10 mouse cellular contexts compared by ENCODE assay signal in genomic region chr11:46038901-46039300, GRCm38 (mm10). TPM values are rescaled to one million over a fixed set of nuclear protein-coding genes. Genes with fewer than 3 reads are reported as not detected.
DNase-seq lines count a peak whose midpoint lies in the region; ATAC-seq and TF ChIP-seq lines count a peak whose summit lies in the region.
"Had no signal": no experiment of that assay in that cellular context is flagged by ENCODE, and none has a peak within 500 bp of the region (broad histone marks: within the 10 kb centered on the region; RNA-seq: fewer than 3 reads in every experiment).

No protein-coding gene starts in this region.

- peak overlapping the region; percentile 14; the same call in 1 of the 2 replicates for H3K9ac ChIP-seq in kidney, embryonic 14.5 days (ENCODE audit: low read depth, low read length)
- no peak overlapping the region for H3K9ac ChIP-seq in stomach, embryonic 15.5 days
- H3K9ac ChIP-seq in stomach, postnatal 0 days (ENCODE audit: low read length), result no peak overlapping the region
- H3K9ac ChIP-seq in embryonic facial prominence, embryonic 14.5 days (ENCODE audit: low read depth, low read length), result no peak overlapping the region
- H3K9ac ChIP-seq: forebrain, embryonic 13.5 days; liver, embryonic 14.5 days had no signal

- no peak for TF ChIP-seq CTCF in stomach, postnatal 0 days (IDR thresholded peaks at IDR 0.05; ENCODE audit: low read depth)

- ATAC-seq in kidney, embryonic 14.5 days (ENCODE audit: low FRiP score, low TSS enrichment), result peak; percentile 58
- ATAC-seq in stomach, embryonic 15.5 days (ENCODE audit: insufficient read depth, low FRiP score, low read depth), result no peak
- no peak for ATAC-seq in stomach, postnatal 0 days (ENCODE audit: low FRiP score, low TSS enrichment)
- ATAC-seq in embryonic facial prominence, embryonic 14.5 days (ENCODE audit: low read depth), result no peak
- ATAC-seq: activated CD4-positive, CD25-positive, alpha-beta regulatory T cell, adult 4 months; forebrain, embryonic 13.5 days had no signal

- H3K36me3 ChIP-seq in kidney, embryonic 14.5 days (ENCODE audit: control insufficient read depth, insufficient read depth, low read length), result no peaks in the 10 kb centered on the region
- no peaks in the 10 kb centered on the region for H3K36me3 ChIP-seq in stomach, embryonic 15.5 days
- H3K36me3 ChIP-seq in stomach, postnatal 0 days (ENCODE audit: control insufficient read depth, insufficient read depth, low read length), result no peaks in the 10 kb centered on the region
- H3K36me3 ChIP-seq in embryonic facial prominence, embryonic 14.5 days (ENCODE audit: control insufficient read depth, insufficient read depth, low read length), result no peaks in the 10 kb centered on the region

- H3K4me3 ChIP-seq in kidney, embryonic 14.5 days (ENCODE audit: low read length), result no peak overlapping the region
- H3K4me3 ChIP-seq in stomach, embryonic 15.5 days (replicated peaks), result no peak overlapping the region
- no peak overlapping the region for H3K4me3 ChIP-seq in stomach, postnatal 0 days (ENCODE audit: low read depth, low read length)
- H3K4me3 ChIP-seq in embryonic facial prominence, embryonic 14.5 days (ENCODE audit: low read depth, low read length), result no peak overlapping the region
- H3K4me3 ChIP-seq: forebrain, embryonic 13.5 days had no signal

- TF ChIP-seq EP300 in stomach, postnatal 0 days (optimal IDR thresholded peaks at IDR 0.05), result no peak

- 45% methylated on average over 15 of the region's 15 CpGs for WGBS in kidney, embryonic 14.5 days
- WGBS in stomach, embryonic 15.5 days, result 69% methylated on average over 15 of the region's 15 CpGs
- 72% methylated on average over 15 of the region's 15 CpGs for WGBS in stomach, postnatal 0 days
- 74% methylated on average over 14 of the region's 15 CpGs for WGBS in embryonic facial prominence, embryonic 14.5 days

- no peaks in the 10 kb centered on the region for H3K9me3 ChIP-seq in kidney, embryonic 14.5 days (ENCODE audit: control insufficient read depth, low read length)
- H3K9me3 ChIP-seq in stomach, embryonic 15.5 days, result no peaks in the 10 kb centered on the region
- H3K9me3 ChIP-seq in stomach, postnatal 0 days (ENCODE audit: control insufficient read depth, low read length), result no peaks in the 10 kb centered on the region
- H3K9me3 ChIP-seq in embryonic facial prominence, embryonic 14.5 days (ENCODE audit: control insufficient read depth, low read length), result no peaks in the 10 kb centered on the region
- H3K9me3 ChIP-seq: forebrain, embryonic 13.5 days had no signal

- DNase-seq in kidney, adult 9 months, result no peak
- no peak for DNase-seq in stomach, postnatal 0 days (ENCODE audit: low spot score)
- no peak for DNase-seq in embryonic facial prominence, embryonic 14.5 days (ENCODE audit: low spot score)
- DNase-seq in yolk sac, embryonic 10.5 days (ENCODE audit: low spot score), result no peak
- DNase-seq in right cerebral cortex, postnatal 14 days, result no peak

- H3K4me1 ChIP-seq in kidney, embryonic 14.5 days (ENCODE audit: control insufficient read depth, insufficient read depth, low read length), result peaks cover 7% of the 10 kb centered on the region
- no peaks in the 10 kb centered on the region for H3K4me1 ChIP-seq in stomach, embryonic 15.5 days
- H3K4me1 ChIP-seq in stomach, postnatal 0 days (replicated peaks; ENCODE audit: control insufficient read depth, insufficient read depth), result no peaks in the 10 kb centered on the region
- H3K4me1 ChIP-seq in embryonic facial prominence, embryonic 14.5 days (ENCODE audit: control insufficient read depth, insufficient read depth, low read length), result no peaks in the 10 kb centered on the region; the same call in 1 of the 2 replicates
- H3K4me1 ChIP-seq: forebrain, embryonic 13.5 days had no signal

- H3K27ac ChIP-seq in kidney, embryonic 14.5 days (ENCODE audit: low read depth, low read length), result peak overlapping the region; percentile 59
- no peak overlapping the region for H3K27ac ChIP-seq in stomach, embryonic 15.5 days
- no peak overlapping the region for H3K27ac ChIP-seq in stomach, postnatal 0 days (replicated peaks)
- no peak overlapping the region for H3K27ac ChIP-seq in embryonic facial prominence, embryonic 14.5 days (replicated peaks; ENCODE audit: low read depth, low read length)
- H3K27ac ChIP-seq: forebrain, embryonic 13.5 days; liver, embryonic 14.5 days had no signal

- H3K27me3 ChIP-seq in kidney, embryonic 14.5 days (ENCODE audit: control insufficient read depth, insufficient read depth, low read length), result no peaks in the 10 kb centered on the region
- H3K27me3 ChIP-seq in stomach, embryonic 15.5 days (replicated peaks), result no peaks in the 10 kb centered on the region
- no peaks in the 10 kb centered on the region for H3K27me3 ChIP-seq in stomach, postnatal 0 days (ENCODE audit: control insufficient read depth, insufficient read depth, low read length)
- H3K27me3 ChIP-seq in embryonic facial prominence, embryonic 14.5 days (replicated peaks; ENCODE audit: control insufficient read depth, insufficient read depth, low read length), result no peaks in the 10 kb centered on the region
- H3K27me3 ChIP-seq: forebrain, embryonic 13.5 days had no signal

- H3K4me2 ChIP-seq in kidney, embryonic 14.5 days (replicated peaks; ENCODE audit: low read depth, low read length), result peak overlapping the region; percentile 26
- peak overlapping the region; percentile 30; the same call in 1 of the 2 replicates for H3K4me2 ChIP-seq in stomach, embryonic 15.5 days
- no peak overlapping the region for H3K4me2 ChIP-seq in stomach, postnatal 0 days (replicated peaks; ENCODE audit: low read depth)
- peak overlapping the region; percentile 40; the same call in 1 of the 2 replicates for H3K4me2 ChIP-seq in embryonic facial prominence, embryonic 14.5 days (ENCODE audit: low read depth, low read length)
- H3K4me2 ChIP-seq: forebrain, embryonic 13.5 days had no signal

RNA-seq across cellular contexts. Expression of gene Gm12166, which starts 13.2 kb away (rescaled TPM):
- 5.0 and 5.4 TPM in 2 replicates for polyA plus RNA-seq in kidney, embryonic 14.5 days (2014; fragmentation: Nextera tagmentation; extraction: Ambion mirVana)
- polyA plus RNA-seq in stomach, embryonic 15.5 days (2015; fragmentation: Nextera tagmentation; extraction: Ambion mirVana), result 5.5 and 11.1 TPM in 2 replicates
- 7.0 and 7.3 TPM in 2 replicates for polyA plus RNA-seq in stomach, postnatal 0 days (2015; fragmentation: Nextera tagmentation; extraction: Ambion mirVana)
- 4.1 and 6.8 TPM in 2 replicates for polyA plus RNA-seq in embryonic facial prominence, embryonic 14.5 days (2014; fragmentation: Nextera tagmentation; extraction: Ambion mirVana)

RNA-seq across cellular contexts. Expression of gene Adam19, which starts 16.9 kb away (rescaled TPM):
- polyA plus RNA-seq in kidney, embryonic 14.5 days (2014; fragmentation: Nextera tagmentation; extraction: Ambion mirVana), result 7.6 and 14.7 TPM in 2 replicates
- 17.1 and 20.4 TPM in 2 replicates for polyA plus RNA-seq in stomach, embryonic 15.5 days (2015; fragmentation: Nextera tagmentation; extraction: Ambion mirVana)
- polyA plus RNA-seq in stomach, postnatal 0 days (2015; fragmentation: Nextera tagmentation; extraction: Ambion mirVana), result 4.3 and 4.9 TPM in 2 replicates
- 15.2 and 17.6 TPM in 2 replicates for polyA plus RNA-seq in embryonic facial prominence, embryonic 14.5 days (2014; fragmentation: Nextera tagmentation; extraction: Ambion mirVana)

RNA-seq across cellular contexts. Expression of gene Sox30, which starts 58.8 kb away (rescaled TPM):
- polyA plus RNA-seq in kidney, embryonic 14.5 days (2014; fragmentation: Nextera tagmentation; extraction: Ambion mirVana), result 0.16 TPM in 2 replicates
- polyA plus RNA-seq in stomach, embryonic 15.5 days (2015; fragmentation: Nextera tagmentation; extraction: Ambion mirVana), result 0.17 and 0.24 TPM in 2 replicates
- 0.15 and 0.17 TPM in 2 replicates for polyA plus RNA-seq in stomach, postnatal 0 days (2015; fragmentation: Nextera tagmentation; extraction: Ambion mirVana)
- 0.21 and 0.24 TPM in 2 replicates for polyA plus RNA-seq in embryonic facial prominence, embryonic 14.5 days (2014; fragmentation: Nextera tagmentation; extraction: Ambion mirVana)
- polyA plus RNA-seq: activated CD4-positive, CD25-positive, alpha-beta regulatory T cell, adult 4 months; forebrain, embryonic 13.5 days had no signal
